Mouse (Mus musculus): ENCODE data around the gene Cd27.

- TF ChIP-seq ZC3H11A (IDR thresholded peaks at IDR 0.05; ENCODE audit: borderline replicate concordance, low read depth, low read length) (no peak), HCFC1 (IDR thresholded peaks at IDR 0.05; ENCODE audit: borderline replicate concordance, insufficient read depth, low read length) (no peak), MAFK (IDR thresholded peaks at IDR 0.05; ENCODE audit: insufficient read depth, low read depth, low read length) (no peak)
Observed at GRCm38 (mm10) chr6:125234520-125234828, 2.3 kb downstream of the Cd27 start.
